Mouse (Mus musculus) gastrocnemius, postnatal 14 days (tissue): ENCODE data around the gene Bcl2l13. TPM values are rescaled to one million over a fixed set of nuclear protein-coding genes. Genes with fewer than 3 reads are reported as not detected.
"Not testable (repeated sequence)": the region's sequence is repeated elsewhere in the genome, so short reads cannot be mapped to it uniquely, and the experiment has no call there.

ENCODE experiments used
- DNase-seq: peaks from one replicate; pipeline ENCODE4 v3.0.0; 2021; ENCODE audit warnings: mixed read lengths
- intact Hi-C: fragments of 180-260 bp; cut with DNase I; formaldehyde crosslinking; loops from one replicate; pipeline ENCODE4 v1.15.1; 2025; ENCODE audit warnings: low total_unique reads
- total RNA-seq, 2 experiments: library from RNA; stranded (reverse); gene quantifications; 2 replicates each; pipeline ENCODE4 v1.2.3; 2021

Gene Bcl2l13
- total RNA-seq, 2 experiments from 2014 or later, result 44.3 to 49.2 TPM

GRCm38 (mm10) chr6:120822307-120822928 lies 13.6 kb upstream of the Bcl2l13 start, which contains the start of gene Atp6v1e1:
TSS of gene Atp6v1e1 (minus strand) at chr6:120822793.
- DNase-seq, result peak; percentile 92
- intact Hi-C loops, result no loop called here

GRCm38 (mm10) chr6:120822937-120823614 lies 12.9 kb upstream of the Bcl2l13 start:
- intact Hi-C loops, result no loop called here
- DNase-seq, result no peak

DNA sequence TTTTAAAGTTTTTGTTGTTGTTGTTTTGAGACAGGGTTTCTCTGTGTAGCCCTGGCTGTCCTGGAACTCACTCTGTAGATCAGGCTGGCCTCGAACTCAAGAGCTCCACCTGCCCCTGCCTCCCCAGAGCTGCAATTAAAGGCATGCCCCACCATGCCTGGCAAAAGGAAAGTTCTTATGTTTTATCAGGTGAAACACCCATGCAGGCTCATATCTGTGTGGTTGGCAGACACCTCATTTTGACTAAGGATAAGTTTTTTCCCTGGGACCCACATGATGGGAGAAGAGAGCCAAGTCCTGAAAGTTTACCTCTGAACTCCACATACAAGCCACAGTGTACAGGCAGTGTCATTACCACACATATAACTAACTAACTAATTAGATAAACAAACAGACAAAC lies 6.0 kb upstream of the Bcl2l13 start:
- DNase-seq, result no peak
- intact Hi-C loops, result no loop called here

DNA sequence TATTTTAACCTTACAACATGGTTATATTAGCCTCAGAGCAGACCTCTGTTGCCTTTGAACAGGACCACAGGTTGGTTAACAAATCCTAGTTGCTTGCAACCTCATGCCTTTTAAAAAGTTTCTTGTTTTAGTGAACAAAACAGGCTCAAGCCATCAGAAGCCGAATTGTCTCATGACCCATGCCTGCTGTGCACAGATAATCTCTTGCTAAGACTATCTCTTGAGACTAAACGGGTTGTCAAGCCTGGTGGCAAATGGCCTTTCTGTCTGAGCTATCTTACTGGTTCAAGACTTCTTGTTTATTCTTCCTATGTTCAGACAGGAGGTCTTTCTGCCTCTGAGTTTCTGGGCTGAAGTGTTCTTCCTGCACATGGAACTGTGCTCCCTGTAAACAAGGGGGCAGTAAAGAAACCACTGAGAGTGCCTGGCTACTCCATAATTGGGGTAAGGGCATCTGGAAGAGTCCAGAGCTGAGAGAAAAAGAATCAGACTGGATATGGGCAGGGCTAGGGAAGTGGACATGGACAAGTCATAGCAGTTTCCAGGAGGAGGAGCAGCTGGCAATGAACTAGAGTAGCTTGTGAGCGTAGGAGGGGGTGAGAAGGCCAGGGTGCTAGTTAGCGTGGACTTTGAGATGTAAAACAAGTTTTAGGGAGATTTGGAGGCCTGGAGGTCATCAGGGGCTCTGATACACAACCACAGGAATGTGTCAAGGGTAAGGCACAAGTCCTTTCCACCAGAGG lies 5.0 kb upstream of the Bcl2l13 start:
- no peak for DNase-seq
- intact Hi-C loops, result no loop called here

GRCm38 (mm10) chr6:120832097-120832496 lies 3.9 kb upstream of the Bcl2l13 start:
- intact Hi-C loops, result no loop called here
- DNase-seq, result no peak

GRCm38 (mm10) chr6:120834766-120835321 lies 1.2 kb upstream of the Bcl2l13 start:
- DNase-seq, result no peak
- intact Hi-C loops, result no loop called here

DNA sequence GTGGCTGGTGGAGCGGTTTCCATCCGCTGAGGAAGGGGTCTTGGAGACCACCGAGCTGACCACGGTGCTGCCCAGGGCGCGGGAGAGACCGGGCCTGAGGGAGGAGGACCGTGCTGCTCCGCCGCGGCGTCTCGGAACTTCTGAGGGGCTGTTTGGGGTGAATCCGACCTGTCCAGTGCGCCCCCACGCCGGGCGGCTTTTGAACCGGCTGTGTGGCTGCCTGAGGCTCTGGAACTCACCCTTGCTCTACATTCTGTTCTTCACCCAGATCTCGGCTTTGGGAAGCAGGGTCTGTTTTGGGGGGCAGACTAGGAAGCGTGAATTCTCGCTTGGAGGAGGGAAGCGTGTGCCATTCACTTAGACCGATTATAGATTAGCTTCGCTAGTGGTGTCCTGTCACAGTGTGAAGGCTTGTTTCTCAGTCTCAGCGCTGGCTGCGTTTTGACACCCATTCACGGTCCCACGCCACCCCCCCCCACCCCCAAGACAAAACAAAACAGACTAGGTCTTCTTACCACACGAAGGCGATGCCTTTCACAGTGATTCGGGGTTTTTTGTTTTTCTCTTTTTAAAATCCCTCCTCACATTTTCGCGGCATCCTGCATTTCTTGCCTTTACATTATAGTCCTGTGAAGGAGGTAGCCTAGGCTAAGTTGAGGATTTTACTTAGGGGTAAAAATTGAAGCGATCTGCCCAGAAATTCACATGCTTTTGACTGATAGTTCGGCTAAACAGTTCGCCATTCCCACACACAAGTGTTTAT lies 558 bp downstream of the Bcl2l13 start:
- no peak for DNase-seq
- intact Hi-C loops, result no loop called here

DNA sequence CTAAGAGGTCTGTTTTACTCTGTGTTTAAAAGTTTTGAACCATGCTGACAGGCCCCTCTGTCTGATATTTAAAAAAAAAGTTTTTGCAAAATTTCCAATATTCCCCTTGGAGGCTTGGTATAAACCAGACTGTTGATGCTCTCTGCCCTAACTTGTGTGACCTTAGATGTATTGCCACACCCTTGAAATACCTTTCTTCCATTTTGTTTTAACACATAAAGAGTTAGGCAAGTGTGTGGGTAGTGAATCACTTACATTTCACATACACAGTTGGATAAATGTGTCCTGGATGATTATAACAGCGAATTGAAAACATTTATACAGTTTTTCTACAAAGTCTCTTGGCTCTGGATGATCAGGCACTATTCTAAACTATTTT lies 1.1 kb downstream of the Bcl2l13 start:
- intact Hi-C loops, result no loop called here
- DNase-seq, result no peak

GRCm38 (mm10) chr6:120840258-120840657 lies 4.2 kb downstream of the Bcl2l13 start:
- intact Hi-C loops, result no loop called here
- DNase-seq, result no peak

DNA sequence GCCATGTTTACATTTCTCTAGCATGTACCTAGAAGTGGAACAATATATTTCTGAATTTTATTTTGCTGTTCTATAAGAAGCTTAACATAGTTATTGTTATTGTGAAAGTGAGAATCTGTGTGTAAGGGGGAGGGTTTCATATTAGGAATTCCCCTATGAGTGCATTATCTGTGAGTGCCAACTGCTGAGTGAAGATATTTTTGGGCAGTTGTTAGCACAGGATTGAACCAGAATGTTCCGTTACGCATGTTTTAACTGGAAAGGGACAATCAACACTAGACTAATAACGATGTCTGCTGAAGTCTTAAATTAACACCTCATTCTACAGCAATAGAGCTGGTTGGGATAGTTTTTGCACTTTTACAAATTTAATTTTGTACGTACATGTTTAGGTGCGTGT lies 5.7 kb downstream of the Bcl2l13 start:
- no peak for DNase-seq
- intact Hi-C loops, result no loop called here

DNA sequence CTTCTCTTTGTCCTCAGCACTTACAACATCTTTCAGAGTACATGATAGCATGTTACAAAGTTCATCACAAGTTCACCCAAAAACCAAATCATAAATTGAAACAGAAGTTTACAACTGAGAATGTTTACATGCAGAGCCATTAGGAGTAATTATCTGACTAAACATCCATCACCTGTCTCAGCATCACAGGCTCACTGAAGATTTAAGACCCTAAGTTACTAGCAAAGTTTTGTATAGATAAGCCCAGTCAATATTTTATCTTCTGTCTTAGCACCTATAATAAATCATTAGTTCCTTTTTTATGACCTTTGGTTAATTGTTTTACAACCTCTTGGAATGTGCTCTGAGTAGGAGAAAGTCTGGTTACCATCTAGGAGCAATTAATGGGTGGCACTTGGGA lies 14.7 kb downstream of the Bcl2l13 start:
- intact Hi-C loops, DNase-seq: not testable (repeated sequence)

- DNase-seq, result peak; percentile 22
- intact Hi-C loops, result no loop called here
Observed at GRCm38 (mm10) chr6:120854413-120854812, 18.4 kb downstream of the Bcl2l13 start.

GRCm38 (mm10) chr6:120858217-120858711 lies 22.3 kb downstream of the Bcl2l13 start:
- no peak for DNase-seq
- intact Hi-C loops, result no loop called here

DNA sequence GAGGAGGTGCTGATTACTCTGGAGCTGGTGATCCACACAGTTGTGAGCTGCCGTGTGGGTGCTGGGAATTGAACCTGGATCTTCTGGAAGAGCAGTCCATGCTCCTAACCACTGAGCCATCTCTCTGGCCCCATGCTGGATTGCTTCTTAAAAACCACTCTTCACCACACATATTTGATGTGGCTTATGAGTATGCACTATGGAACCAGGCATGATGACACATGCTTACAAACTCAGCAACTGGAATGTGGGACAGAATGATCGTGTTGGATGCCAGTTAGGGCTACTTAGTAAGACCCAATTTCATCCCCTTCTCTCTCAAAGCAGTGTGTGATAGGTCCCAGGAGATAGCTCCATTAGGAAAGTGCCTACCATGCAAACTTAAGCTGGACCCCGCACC lies 24.1 kb downstream of the Bcl2l13 start:
- intact Hi-C loops, result no loop called here

GRCm38 (mm10) chr6:120866051-120866814 lies 30.2 kb downstream of the Bcl2l13 start:
- intact Hi-C loops, result no loop called here
- no peak for DNase-seq

More for the DNA sequence above, 24.1 kb downstream of the Bcl2l13 start:
- DNase-seq, result no peak

DNA sequence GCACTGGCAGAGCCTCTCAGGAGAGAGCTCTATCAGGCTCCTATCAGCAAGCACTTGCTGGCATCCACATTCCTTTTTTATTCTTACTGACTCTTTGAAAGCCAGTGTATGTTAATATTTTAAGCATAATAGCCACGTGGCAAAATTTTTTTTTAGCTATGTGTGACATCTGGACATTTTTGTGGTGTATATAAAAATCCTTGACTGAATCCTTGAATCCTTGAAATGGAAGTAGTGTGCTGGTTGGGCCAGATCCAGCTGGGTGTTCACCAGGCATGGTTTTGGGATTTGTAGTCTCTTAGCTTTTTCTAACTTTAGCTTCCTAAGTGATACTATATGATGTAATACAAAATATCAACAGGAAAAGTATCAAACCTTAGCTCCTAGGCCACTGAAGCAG lies 32.8 kb downstream of the Bcl2l13 start:
- intact Hi-C loops, result no loop called here
- DNase-seq, result no peak

DNA sequence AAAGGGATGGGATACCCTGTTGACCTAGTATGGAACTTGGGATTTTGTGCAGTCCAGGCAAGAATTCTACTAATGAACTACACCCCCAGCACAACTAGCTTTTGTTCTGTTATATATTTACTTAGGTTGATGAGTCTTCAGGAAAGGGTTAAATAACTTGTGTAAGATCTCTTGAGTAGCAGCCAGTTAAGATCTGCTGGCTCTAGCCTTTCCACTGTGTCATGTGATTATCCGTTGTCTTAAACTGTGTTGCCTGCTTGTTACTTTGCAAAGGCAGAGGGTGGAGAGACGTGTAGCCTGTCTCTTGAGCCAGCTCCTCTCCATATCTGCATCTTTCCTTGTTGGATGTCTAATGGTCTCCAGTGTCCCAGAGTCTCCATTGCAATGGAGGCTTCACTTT lies 35.3 kb downstream of the Bcl2l13 start:
- intact Hi-C loops, result no loop called here
- no peak for DNase-seq

DNA sequence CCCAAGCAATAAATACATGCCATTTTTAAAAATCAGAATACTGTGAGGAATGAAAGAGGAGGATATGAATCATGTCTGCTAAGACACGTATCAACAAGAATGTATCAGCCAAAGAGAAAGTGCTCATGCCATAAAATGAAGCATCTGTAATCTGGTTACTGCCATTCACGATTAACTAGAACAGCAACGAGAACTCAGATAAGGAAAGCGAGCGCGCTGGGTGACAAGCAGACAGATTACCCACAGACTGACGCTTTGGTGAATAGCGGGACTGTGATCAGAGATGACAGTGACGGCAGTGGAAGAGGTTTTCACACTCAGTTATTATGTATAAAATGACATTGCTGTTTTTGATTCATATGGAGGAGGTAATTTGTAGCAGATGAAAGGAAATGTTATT lies 37.9 kb downstream of the Bcl2l13 start:
- intact Hi-C loops, result no loop called here
- no peak for DNase-seq

GRCm38 (mm10) chr6:120879046-120879445 lies 43.0 kb downstream of the Bcl2l13 start:
- no peak for DNase-seq

More at GRCm38 (mm10) chr6:120879046-120879445, 43.0 kb downstream of the Bcl2l13 start:
- intact Hi-C loops, result no loop called here
